Mouse (Mus musculus) right cerebral cortex, postnatal 25 days (tissue): Measurements from ENCODE around the gene Grip1.
A peak's percentile ranks its signal among the peaks of the same experiment; 100 is the strongest.

Source experiments
- DNase-seq: peaks from one replicate; pipeline ENCODE4 v3.0.0; 2022

The Grip1 gene

GRCm38 (mm10) chr10:119580024-119580423 is 126.4 kb downstream of the Grip1 start:
- no peak for DNase-seq

- DNase-seq, result no peak
Observed at GRCm38 (mm10) chr10:119584666-119585065, 131.0 kb downstream of the Grip1 start.

- DNase-seq, result no peak
Observed at GRCm38 (mm10) chr10:119586976-119587375, 133.3 kb downstream of the Grip1 start.

GRCm38 (mm10) chr10:119596822-119597221 is 143.2 kb downstream of the Grip1 start:
- no peak for DNase-seq

GRCm38 (mm10) chr10:119607501-119607900 is 153.9 kb downstream of the Grip1 start:
- DNase-seq, result no peak

GRCm38 (mm10) chr10:119608998-119609397 is 155.4 kb downstream of the Grip1 start:
- DNase-seq, result no peak

GRCm38 (mm10) chr10:119610279-119610895 is 156.8 kb downstream of the Grip1 start:
- no peak for DNase-seq

- no peak for DNase-seq
Observed at GRCm38 (mm10) chr10:119612034-119612433, 158.4 kb downstream of the Grip1 start.

- DNase-seq, result no peak
Observed at GRCm38 (mm10) chr10:119614726-119615125, 161.1 kb downstream of the Grip1 start.

- DNase-seq, result peak; percentile 26
Observed at GRCm38 (mm10) chr10:119615240-119615885, 161.7 kb downstream of the Grip1 start.

GRCm38 (mm10) chr10:119616078-119616477 is 162.4 kb downstream of the Grip1 start:
- no peak for DNase-seq

GRCm38 (mm10) chr10:119628656-119629055 is 175.0 kb downstream of the Grip1 start:
- DNase-seq, result no peak

- DNase-seq, result no peak
Observed at GRCm38 (mm10) chr10:119630401-119630800, 176.8 kb downstream of the Grip1 start.

GRCm38 (mm10) chr10:119631966-119632365 is 178.3 kb downstream of the Grip1 start:
- DNase-seq, result no peak

GRCm38 (mm10) chr10:119634544-119634943 is 180.9 kb downstream of the Grip1 start:
- DNase-seq, result no peak

GRCm38 (mm10) chr10:119640534-119640933 is 186.9 kb downstream of the Grip1 start:
- no peak for DNase-seq

- no peak for DNase-seq
Observed at GRCm38 (mm10) chr10:119641011-119641410, 187.4 kb downstream of the Grip1 start.

GRCm38 (mm10) chr10:119644289-119644688 is 190.7 kb downstream of the Grip1 start:
- no peak for DNase-seq

- DNase-seq, result peak; percentile 56
Observed at GRCm38 (mm10) chr10:119646500-119647439, 193.1 kb downstream of the Grip1 start.

GRCm38 (mm10) chr10:119660677-119661353 is 207.2 kb downstream of the Grip1 start:
- no peak for DNase-seq

GRCm38 (mm10) chr10:119663586-119663985 is 210.0 kb downstream of the Grip1 start:
- no peak for DNase-seq

GRCm38 (mm10) chr10:119666386-119666785 is 212.8 kb downstream of the Grip1 start:
- no peak for DNase-seq

- DNase-seq, result no peak
Observed at GRCm38 (mm10) chr10:119670456-119670855, 216.8 kb downstream of the Grip1 start.
